Mouse (Mus musculus) granulocyte monocyte progenitor cell, adult 5-6 weeks (primary cell): ENCODE results near the gene Sh3gl2. TPM values are rescaled to one million over a fixed set of nuclear protein-coding genes. Genes with fewer than 3 reads are reported as not detected.

Experiments used
- ATAC-seq: replicated peaks from 2 replicates; pipeline ENCODE4 v1.8.0; 2016; ENCODE audit warnings: mild to moderate bottlenecking, moderate TSS enrichment, inconsistent platforms; ENCODE audit not compliant: poor library complexity, severe bottlenecking
- total RNA-seq, 2 experiments: library from RNA; stranded (forward) in 1 of 2; stranded (reverse) in 1 of 2; fragments of 200-712, 200-1000 nt in 1 of 2; fragments of >200 nt in 1 of 2; fragmentation: Nextera tagmentation in 1 of 2; gene quantifications; 2 replicates each; pipeline ENCODE4 v1.2.3; 2014 to 2017

Gene Sh3gl2
- total RNA-seq, 2 experiments from 2014 or later = not detected

GRCm38 (mm10) chr4:85227664-85228588 is 23.0 kb downstream of the Sh3gl2 start:
- ATAC-seq = no peak

GRCm38 (mm10) chr4:85228589-85228948 is 23.6 kb downstream of the Sh3gl2 start:
- ATAC-seq = no peak

- ATAC-seq = no peak
Observed at GRCm38 (mm10) chr4:85232386-85233381, 27.8 kb downstream of the Sh3gl2 start.

- no peak for ATAC-seq
Observed at GRCm38 (mm10) chr4:85241675-85242074, 36.7 kb downstream of the Sh3gl2 start.

GRCm38 (mm10) chr4:85242562-85242961 is 37.6 kb downstream of the Sh3gl2 start:
- ATAC-seq = no peak

- no peak for ATAC-seq
Observed at GRCm38 (mm10) chr4:85248673-85249072, 43.7 kb downstream of the Sh3gl2 start.

- ATAC-seq = no peak
Observed at GRCm38 (mm10) chr4:85250271-85250670, 45.3 kb downstream of the Sh3gl2 start.

- no peak for ATAC-seq
Observed at GRCm38 (mm10) chr4:85250786-85251185, 45.9 kb downstream of the Sh3gl2 start.

GRCm38 (mm10) chr4:85255771-85256389 is 51.0 kb downstream of the Sh3gl2 start:
- no peak for ATAC-seq

- no peak for ATAC-seq
Observed at GRCm38 (mm10) chr4:85256461-85257202, 51.7 kb downstream of the Sh3gl2 start.

- no peak for ATAC-seq
Observed at GRCm38 (mm10) chr4:85257771-85258341, 52.9 kb downstream of the Sh3gl2 start.

- no peak for ATAC-seq
Observed at GRCm38 (mm10) chr4:85260687-85261658, 56.0 kb downstream of the Sh3gl2 start.

- no peak for ATAC-seq
Observed at GRCm38 (mm10) chr4:85262146-85262545, 57.2 kb downstream of the Sh3gl2 start.

- ATAC-seq = no peak
Observed at GRCm38 (mm10) chr4:85262606-85263005, 57.7 kb downstream of the Sh3gl2 start.

GRCm38 (mm10) chr4:85267456-85267855 is 62.5 kb downstream of the Sh3gl2 start:
- ATAC-seq = no peak

GRCm38 (mm10) chr4:85272877-85273276 is 68.0 kb downstream of the Sh3gl2 start:
- no peak for ATAC-seq

- ATAC-seq = no peak
Observed at GRCm38 (mm10) chr4:85273452-85273851, 68.5 kb downstream of the Sh3gl2 start.

- no peak for ATAC-seq
Observed at GRCm38 (mm10) chr4:85283151-85283550, 78.2 kb downstream of the Sh3gl2 start.
